Mouse (Mus musculus) frontal cortex, postnatal 10 days (tissue): ENCODE results near the gene Ppp4r4.
"Not testable (repeated sequence)": the region's sequence is repeated elsewhere in the genome, so short reads cannot be mapped to it uniquely, and the experiment has no call there.

ENCODE experiments used
- DNase-seq, 2 experiments: peaks; one replicate each; pipeline ENCODE4 v3.0.0; 2022; ENCODE audit warnings: low spot score in 2 of 2, mixed read lengths in 1 of 2

Gene Ppp4r4

GRCm38 (mm10) chr12:103634430-103634829, 102.3 kb downstream of the Ppp4r4 start:
- DNase-seq: no peak

GRCm38 (mm10) chr12:103635846-103636245, 103.8 kb downstream of the Ppp4r4 start:
- no peak for DNase-seq

GRCm38 (mm10) chr12:103643336-103643735, 111.3 kb downstream of the Ppp4r4 start:
- peak; percentile 20 to 77 for DNase-seq

GRCm38 (mm10) chr12:103643818-103644217, 111.7 kb downstream of the Ppp4r4 start:
- DNase-seq: no peak

- no peak for DNase-seq
Measured at GRCm38 (mm10) chr12:103644601-103645000, 112.5 kb downstream of the Ppp4r4 start.

- DNase-seq: no peak
Measured at GRCm38 (mm10) chr12:103646314-103646713, 114.2 kb downstream of the Ppp4r4 start.

GRCm38 (mm10) chr12:103653836-103654235, 121.8 kb downstream of the Ppp4r4 start:
- no peak for DNase-seq

GRCm38 (mm10) chr12:103655123-103656044, 123.3 kb downstream of the Ppp4r4 start:
- no peak for DNase-seq

- DNase-seq: no peak
Measured at GRCm38 (mm10) chr12:103656848-103657626, 125.0 kb downstream of the Ppp4r4 start, which contains the start of gene Serpina6. Serpina6 (minus strand) TSS chr12:103657212.

GRCm38 (mm10) chr12:103657991-103658390, 125.9 kb downstream of the Ppp4r4 start:
- no peak for DNase-seq

GRCm38 (mm10) chr12:103659171-103659570, 127.1 kb downstream of the Ppp4r4 start:
- no peak for DNase-seq

GRCm38 (mm10) chr12:103660076-103660475, 128.0 kb downstream of the Ppp4r4 start:
- no peak for DNase-seq

GRCm38 (mm10) chr12:103662053-103662452, 130.0 kb downstream of the Ppp4r4 start:
- DNase-seq: not testable (repeated sequence)
